13 mouse cellular contexts compared by ENCODE assay signal in the genomic region with DNA sequence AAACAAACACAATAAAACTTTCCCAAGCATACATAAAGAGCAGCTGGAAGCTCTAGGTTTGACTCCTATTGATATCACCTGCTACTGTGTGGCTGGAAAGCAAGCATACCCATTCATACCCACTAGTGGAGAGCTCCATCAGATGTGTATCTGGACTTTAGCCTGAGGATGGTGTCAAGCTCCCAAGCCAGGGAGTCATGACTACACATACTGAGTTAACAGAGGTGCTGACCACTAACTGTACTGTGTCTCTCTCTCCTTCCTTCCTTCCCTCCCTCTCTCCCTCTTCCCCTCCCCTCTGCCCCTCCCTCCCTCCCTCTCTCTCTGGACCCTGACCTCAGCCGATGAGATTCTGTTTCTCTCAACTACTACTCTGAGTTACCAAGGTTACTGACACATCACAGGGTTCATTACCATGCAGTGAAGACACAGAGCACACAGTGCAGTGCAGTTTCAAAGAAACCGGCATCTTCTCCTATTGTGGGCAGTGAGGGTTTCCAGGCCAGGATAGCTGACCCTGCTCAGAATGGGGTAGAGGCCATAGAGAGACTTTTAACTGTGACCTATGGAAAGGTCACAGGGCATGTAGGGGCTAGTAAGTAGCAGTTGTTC. TPM values are rescaled to one million over a fixed set of nuclear protein-coding genes. Genes with fewer than 3 reads are reported as not detected.
DNase-seq lines count a peak whose midpoint lies in the region; ATAC-seq lines count a peak whose summit lies in the region.
"Had no signal": no experiment of that assay in that cellular context is flagged by ENCODE, and none has a peak within 500 bp of the region (broad histone marks: within the 10 kb centered on the region; RNA-seq: fewer than 3 reads in every experiment).

No protein-coding gene starts in this region.

- no peak overlapping the region for H3K9ac ChIP-seq in heart, embryonic 12.5 days
- H3K9ac ChIP-seq in intestine, embryonic 15.5 days, result no peak overlapping the region
- H3K9ac ChIP-seq in midbrain, embryonic 16.5 days (ENCODE audit: low read depth, low read length), result no peak overlapping the region
- H3K9ac ChIP-seq: limb, embryonic 12.5 days had no signal

- peak overlapping the region; percentile 19; the same call in 1 of the 2 replicates for H3K27ac ChIP-seq in heart, embryonic 12.5 days (ENCODE audit: poor library complexity, severe bottlenecking)
- H3K27ac ChIP-seq in intestine, embryonic 15.5 days, result no peak overlapping the region
- peak overlapping the region; percentile 80 for H3K27ac ChIP-seq in midbrain, embryonic 16.5 days (ENCODE audit: low read length)
- H3K27ac ChIP-seq: limb, embryonic 12.5 days had no signal

- peaks cover 24% of the 10 kb centered on the region for H3K36me3 ChIP-seq in heart, embryonic 12.5 days
- peaks cover 15% of the 10 kb centered on the region for H3K36me3 ChIP-seq in intestine, embryonic 15.5 days
- peaks cover 4% of the 10 kb centered on the region; the same call in 1 of the 2 replicates for H3K36me3 ChIP-seq in midbrain, embryonic 16.5 days (ENCODE audit: control insufficient read depth, insufficient read depth, low read length)

- no peak for ATAC-seq in heart, embryonic 12.5 days (ENCODE audit: insufficient number of reproducible peaks, low FRiP score)
- peak; percentile 26 for ATAC-seq in intestine, embryonic 15.5 days
- ATAC-seq in midbrain, embryonic 16.5 days, result peak; percentile 89

- H3K9me3 ChIP-seq in heart, embryonic 12.5 days (replicated peaks), result no peaks in the 10 kb centered on the region
- no peaks in the 10 kb centered on the region for H3K9me3 ChIP-seq in intestine, embryonic 15.5 days
- no peaks in the 10 kb centered on the region for H3K9me3 ChIP-seq in midbrain, embryonic 16.5 days (replicated peaks; ENCODE audit: control insufficient read depth, low read length, poor library complexity, severe bottlenecking)
- H3K9me3 ChIP-seq: limb, embryonic 12.5 days had no signal

- WGBS in heart, embryonic 12.5 days, result 22% methylated on average over 2 of the region's 2 CpGs
- 31% methylated on average over 2 of the region's 2 CpGs for WGBS in intestine, embryonic 15.5 days
- 8% methylated on average over 2 of the region's 2 CpGs for WGBS in midbrain, embryonic 16.5 days

- no peak overlapping the region for H3K4me3 ChIP-seq in heart, embryonic 12.5 days
- H3K4me3 ChIP-seq in intestine, embryonic 15.5 days (replicated peaks), result no peak overlapping the region
- H3K4me3 ChIP-seq in midbrain, embryonic 16.5 days (ENCODE audit: low read depth, low read length), result no peak overlapping the region
- H3K4me3 ChIP-seq: limb, embryonic 12.5 days had no signal

- no peak for DNase-seq in heart, postnatal 10 days
- peak; percentile 38 for DNase-seq in embryo, embryonic 9.5 days (ENCODE audit: extremely low spot score)
- DNase-seq in MN1 (ENCODE audit: low spot score), result no peak
- no peak for DNase-seq in B cell, adult 2 months
- no peak for DNase-seq in gastrocnemius, postnatal 10 days
- DNase-seq: cerebellum, adult 8-10 months; kidney, adult 8-10 months; right cerebral cortex, postnatal 4 days had no signal

- H3K4me2 ChIP-seq in heart, embryonic 12.5 days, result no peak overlapping the region
- H3K4me2 ChIP-seq in intestine, embryonic 15.5 days (replicated peaks), result no peak overlapping the region
- no peak overlapping the region for H3K4me2 ChIP-seq in midbrain, embryonic 16.5 days (ENCODE audit: low read length)
- H3K4me2 ChIP-seq: limb, embryonic 12.5 days had no signal

- no peaks in the 10 kb centered on the region for H3K27me3 ChIP-seq in heart, embryonic 12.5 days (replicated peaks)
- no peaks in the 10 kb centered on the region for H3K27me3 ChIP-seq in intestine, embryonic 15.5 days (replicated peaks)
- no peaks in the 10 kb centered on the region for H3K27me3 ChIP-seq in midbrain, embryonic 16.5 days (ENCODE audit: control insufficient read depth, insufficient read depth, low read depth, low read length)
- H3K27me3 ChIP-seq: CH12.LX; limb, embryonic 12.5 days had no signal

- intact Hi-C loops in heart, postnatal 10 days (cut with DNase I), result no loop called here

- peaks cover 58% of the 10 kb centered on the region for H3K4me1 ChIP-seq in heart, embryonic 12.5 days (replicated peaks)
- peaks cover 24% of the 10 kb centered on the region for H3K4me1 ChIP-seq in intestine, embryonic 15.5 days (replicated peaks)
- H3K4me1 ChIP-seq in midbrain, embryonic 16.5 days (ENCODE audit: control insufficient read depth, insufficient read depth, low read length), result peaks cover 9% of the 10 kb centered on the region
- H3K4me1 ChIP-seq: limb, embryonic 12.5 days had no signal

RNA-seq across cellular contexts. Expression of a gene that starts 51.9 kb away (rescaled TPM):
- polyA plus RNA-seq in heart, embryonic 12.5 days (2016; fragmentation: Nextera tagmentation; extraction: Ambion mirVana), result 38.7 and 40.4 TPM in 2 replicates
- total RNA-seq in heart, postnatal 10 days (2021), result 10 to 100 TPM; 33.4 to 33.5 TPM
- polyA plus RNA-seq in intestine, embryonic 15.5 days (2015; fragmentation: Nextera tagmentation; extraction: Ambion mirVana), result 30.6 and 34.9 TPM in 2 replicates
- polyA plus RNA-seq in midbrain, embryonic 16.5 days (2015; fragmentation: Nextera tagmentation; extraction: Ambion mirVana), result 28.9 and 34.4 TPM in 2 replicates
- total RNA-seq in gastrocnemius, postnatal 10 days (2021), result 10 to 100 TPM; 22.1 to 25.9 TPM
